Mouse (Mus musculus): Measurements from ENCODE around the gene Scd2.
"Not testable (repeated sequence)": the region's sequence is repeated elsewhere in the genome, so short reads cannot be mapped to it uniquely, and the experiment has no call there.

Gene Scd2

GRCm38 (mm10) chr19:44292941-44293768 lies at the start of gene Scd2:
Gene Scd2, plus strand, starts transcription at chr19:44293674.
- in situ Hi-C loops (cut with MboI; ENCODE audit: low pct_unique_long_range_greater_than_20kb in 1 of 2, low sequenced_read_pairs in 2 of 2, unreplicated experiment in 1 of 2): no loop called here

- in situ Hi-C loops (cut with MboI; ENCODE audit: low pct_unique_long_range_greater_than_20kb in 1 of 2, low sequenced_read_pairs in 2 of 2, unreplicated experiment in 1 of 2): loop anchor here (5.0 kb wide), 1 partner anchor 52 kb away; no protein-coding TSS in a partner anchor
Observed at GRCm38 (mm10) chr19:44245761-44246171, 47.7 kb upstream of the Scd2 start.

GRCm38 (mm10) chr19:44246341-44246911 lies 47.0 kb upstream of the Scd2 start:
- in situ Hi-C loops (cut with MboI; ENCODE audit: low pct_unique_long_range_greater_than_20kb in 1 of 2, low sequenced_read_pairs in 2 of 2, unreplicated experiment in 1 of 2): loop anchor here (5.0 kb wide), 1 partner anchor 51 kb away; no protein-coding TSS in a partner anchor

- in situ Hi-C loops (cut with MboI; ENCODE audit: low pct_unique_long_range_greater_than_20kb in 1 of 2, low sequenced_read_pairs in 2 of 2, unreplicated experiment in 1 of 2): loop anchor here (5.0 kb wide), 1 partner anchor 50 kb away; no protein-coding TSS in a partner anchor
Observed at GRCm38 (mm10) chr19:44247281-44248080, 46.0 kb upstream of the Scd2 start.

DNA sequence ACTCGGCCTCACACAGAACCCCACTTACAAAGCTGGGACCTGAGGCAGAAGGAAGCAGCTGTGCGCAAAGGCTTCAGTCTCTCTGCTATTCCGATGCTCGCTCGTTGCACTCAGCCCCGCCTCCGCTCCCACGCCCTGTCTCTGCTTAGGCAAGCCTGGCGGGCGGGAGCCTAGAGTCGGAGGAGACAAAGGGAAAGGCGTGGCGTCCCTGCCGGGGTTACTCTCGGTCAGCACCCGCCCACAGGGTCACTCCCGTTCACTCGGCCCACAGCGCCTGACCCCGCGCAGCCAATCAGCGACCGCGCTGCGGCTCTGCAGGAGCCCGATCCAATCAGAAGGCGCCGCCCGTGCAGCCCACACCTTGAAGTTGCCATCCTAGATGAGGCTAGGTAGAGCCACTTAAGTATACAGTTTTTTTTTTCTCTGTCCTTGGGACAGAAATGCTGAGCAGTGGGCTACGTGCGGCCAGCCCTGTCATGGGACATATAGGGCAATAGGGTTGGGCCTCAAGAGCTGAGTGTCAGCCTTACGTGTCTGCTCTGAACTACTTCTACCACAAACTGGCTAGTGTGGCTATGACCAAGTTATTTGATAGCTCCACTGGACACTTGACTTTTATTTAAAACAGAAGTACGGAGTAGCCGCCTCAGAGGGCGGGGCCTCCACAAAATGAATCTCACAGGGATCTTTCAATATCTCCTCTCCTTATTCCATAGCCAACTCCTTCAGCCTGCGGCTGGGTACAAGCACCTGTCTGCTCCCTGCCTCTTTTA lies 45.2 kb upstream of the Scd2 start:
- in situ Hi-C loops (cut with MboI; ENCODE audit: low pct_unique_long_range_greater_than_20kb in 1 of 2, low sequenced_read_pairs in 2 of 2, unreplicated experiment in 1 of 2): loop anchor here (5.0 kb wide), 1 partner anchor 49 kb away; no protein-coding TSS in a partner anchor

DNA sequence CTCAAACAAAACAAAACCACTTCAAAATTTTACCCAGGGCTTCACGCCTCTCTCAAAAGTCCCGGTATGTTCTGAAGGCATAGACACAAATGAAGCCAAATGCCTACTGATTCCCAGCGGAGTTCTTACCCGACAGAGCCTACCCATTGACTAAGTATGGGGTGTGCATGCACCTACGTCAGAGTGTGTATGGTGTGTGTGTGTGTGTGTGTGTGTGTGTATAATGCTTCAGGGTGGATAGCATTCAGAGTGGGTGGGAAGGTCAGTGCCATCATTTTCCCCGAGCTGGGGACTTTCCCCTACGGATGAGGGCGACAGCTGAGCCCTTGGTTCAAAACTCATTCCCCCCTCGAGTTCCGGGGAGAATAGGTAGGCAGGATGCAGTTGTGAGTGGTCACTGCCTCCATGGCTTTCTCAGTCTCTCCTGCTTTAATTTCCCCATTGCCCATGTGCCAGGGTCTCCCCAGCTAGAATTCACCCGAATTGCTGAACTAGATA lies 44.6 kb upstream of the Scd2 start:
- in situ Hi-C loops (cut with MboI; ENCODE audit: low pct_unique_long_range_greater_than_20kb in 1 of 2, low sequenced_read_pairs in 2 of 2, unreplicated experiment in 1 of 2): loop anchor here (5.0 kb wide), 1 partner anchor 48 kb away; no protein-coding TSS in a partner anchor

- in situ Hi-C loops (cut with MboI; ENCODE audit: low pct_unique_long_range_greater_than_20kb in 1 of 2, low sequenced_read_pairs in 2 of 2, unreplicated experiment in 1 of 2): not testable (repeated sequence)
Observed at GRCm38 (mm10) chr19:44251138-44251537, 42.3 kb upstream of the Scd2 start.

DNA sequence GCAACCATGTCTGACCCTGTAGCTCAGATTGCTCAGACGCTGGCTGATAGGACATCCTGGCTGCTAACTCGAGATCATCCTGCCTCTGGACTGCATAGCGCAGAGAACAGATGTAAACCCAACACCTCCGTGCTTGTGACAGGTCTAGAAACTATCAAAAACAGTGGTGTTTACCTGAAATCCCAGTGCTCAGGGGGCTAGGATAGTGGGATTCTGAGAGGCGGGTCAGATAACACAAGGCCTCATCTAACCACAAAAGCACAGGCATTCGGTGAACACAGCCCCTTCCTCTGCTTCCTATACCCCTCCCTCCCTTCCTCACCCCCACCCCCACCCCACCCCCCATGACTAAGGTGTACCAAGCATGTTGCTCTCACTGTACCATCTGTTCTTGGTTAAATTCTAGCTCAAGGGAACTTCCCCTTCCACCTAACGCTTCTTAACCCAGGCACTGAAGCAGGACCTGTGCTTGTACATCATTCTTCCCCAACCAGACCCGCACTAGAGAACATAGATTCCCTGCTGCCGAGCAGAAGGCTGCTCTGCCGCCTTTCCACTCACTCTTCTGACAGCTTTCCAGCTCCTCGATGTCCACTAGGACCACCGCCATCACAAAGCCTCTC lies 41.4 kb upstream of the Scd2 start:
- in situ Hi-C loops (cut with MboI; ENCODE audit: low pct_unique_long_range_greater_than_20kb in 1 of 2, low sequenced_read_pairs in 2 of 2, unreplicated experiment in 1 of 2): no loop called here

DNA sequence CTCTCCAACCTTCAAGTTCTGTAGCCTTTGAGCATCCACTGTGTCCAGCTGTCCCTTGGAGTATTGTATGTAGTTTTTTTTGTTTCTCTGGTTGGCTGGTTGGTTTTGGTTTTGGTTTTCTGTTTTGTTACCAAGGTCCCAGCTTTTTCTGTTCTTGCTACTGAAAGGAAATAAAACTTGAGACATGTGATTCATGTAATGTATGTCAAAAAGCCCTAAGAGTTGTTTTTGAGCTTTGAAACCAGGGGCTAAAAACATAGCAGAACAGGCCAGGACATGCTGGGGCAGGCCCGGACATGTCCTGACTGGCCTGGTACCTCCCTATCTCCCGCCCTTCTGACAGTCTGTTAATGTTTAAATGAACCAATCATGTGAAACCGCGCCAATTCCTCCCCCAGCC lies 39.4 kb upstream of the Scd2 start:
- in situ Hi-C loops (cut with MboI; ENCODE audit: low pct_unique_long_range_greater_than_20kb in 1 of 2, low sequenced_read_pairs in 2 of 2, unreplicated experiment in 1 of 2): not testable (repeated sequence)

DNA sequence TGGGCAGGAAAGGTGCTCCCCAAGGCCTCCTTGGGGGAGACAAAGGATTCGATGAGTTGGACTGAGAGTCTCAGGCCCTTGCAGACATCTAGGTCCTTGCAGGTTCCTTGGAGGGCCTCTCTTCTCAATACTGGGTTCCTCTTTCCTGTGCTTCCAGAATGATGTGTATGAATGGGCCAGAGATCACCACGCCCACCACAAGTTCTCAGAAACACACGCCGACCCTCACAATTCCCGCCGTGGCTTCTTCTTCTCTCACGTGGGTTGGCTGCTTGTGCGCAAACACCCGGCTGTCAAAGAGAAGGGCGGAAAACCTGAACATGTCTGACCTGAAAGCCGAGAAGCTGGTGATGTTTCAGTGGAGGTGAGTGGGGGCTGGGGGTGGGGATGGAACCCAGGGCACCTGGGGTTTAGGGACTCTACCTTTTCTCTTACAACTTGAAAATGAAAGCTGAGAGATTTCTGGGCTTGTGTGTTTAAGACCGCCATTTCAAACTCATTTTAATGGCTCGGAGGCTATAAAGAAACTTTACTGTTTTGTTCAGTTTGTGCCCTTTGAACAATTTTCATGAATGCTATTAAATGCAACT lies 36.0 kb upstream of the Scd2 start:
- in situ Hi-C loops (cut with MboI; ENCODE audit: low pct_unique_long_range_greater_than_20kb in 1 of 2, low sequenced_read_pairs in 2 of 2, unreplicated experiment in 1 of 2): no loop called here

DNA sequence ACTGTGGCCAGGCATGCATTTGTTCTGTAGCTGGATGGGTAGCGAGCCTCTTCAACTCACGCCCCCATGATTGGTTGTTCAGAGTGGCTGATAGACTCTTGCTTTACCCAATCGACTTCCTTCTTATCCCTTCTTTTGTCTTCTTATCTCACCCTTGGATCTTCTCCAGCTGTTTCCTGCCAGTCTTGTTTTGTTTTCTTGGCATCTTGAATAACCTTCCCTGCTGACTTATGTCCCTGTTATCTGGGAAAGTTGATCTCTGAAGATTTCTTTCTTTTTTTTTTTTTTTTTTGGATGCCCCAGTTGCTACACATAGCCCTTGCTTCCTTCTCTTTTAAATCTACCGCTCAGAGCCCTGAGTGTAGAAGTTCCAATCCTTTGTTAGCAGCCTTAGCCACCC lies 34.0 kb upstream of the Scd2 start:
- in situ Hi-C loops (cut with MboI; ENCODE audit: low pct_unique_long_range_greater_than_20kb in 1 of 2, low sequenced_read_pairs in 2 of 2, unreplicated experiment in 1 of 2): no loop called here

GRCm38 (mm10) chr19:44260487-44260886 lies 33.0 kb upstream of the Scd2 start:
- in situ Hi-C loops (cut with MboI; ENCODE audit: low pct_unique_long_range_greater_than_20kb in 1 of 2, low sequenced_read_pairs in 2 of 2, unreplicated experiment in 1 of 2): no loop called here

DNA sequence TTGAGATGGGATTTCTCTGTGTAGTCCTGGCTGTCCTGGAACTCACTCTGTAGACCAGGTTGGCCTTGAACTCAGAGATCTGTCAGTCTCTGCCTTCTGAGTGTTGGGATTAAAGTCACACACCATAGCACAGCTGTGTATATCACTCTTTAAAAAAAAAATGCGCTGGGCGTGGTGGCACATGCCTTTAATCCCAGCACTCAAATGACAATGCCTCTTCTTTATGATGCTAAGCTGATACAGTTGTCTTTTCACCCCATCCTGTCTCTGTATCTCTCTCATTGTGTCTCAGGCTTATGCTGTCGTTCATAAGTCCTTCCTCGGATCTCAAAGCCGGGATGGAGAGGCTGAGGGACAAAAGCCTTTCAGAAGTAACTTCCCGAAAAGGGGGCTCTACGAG lies 31.7 kb upstream of the Scd2 start:
- in situ Hi-C loops (cut with MboI; ENCODE audit: low pct_unique_long_range_greater_than_20kb in 1 of 2, low sequenced_read_pairs in 2 of 2, unreplicated experiment in 1 of 2): no loop called here

- in situ Hi-C loops (cut with MboI; ENCODE audit: low pct_unique_long_range_greater_than_20kb in 1 of 2, low sequenced_read_pairs in 2 of 2, unreplicated experiment in 1 of 2): no loop called here
Observed at GRCm38 (mm10) chr19:44263581-44263980, 29.9 kb upstream of the Scd2 start.

DNA sequence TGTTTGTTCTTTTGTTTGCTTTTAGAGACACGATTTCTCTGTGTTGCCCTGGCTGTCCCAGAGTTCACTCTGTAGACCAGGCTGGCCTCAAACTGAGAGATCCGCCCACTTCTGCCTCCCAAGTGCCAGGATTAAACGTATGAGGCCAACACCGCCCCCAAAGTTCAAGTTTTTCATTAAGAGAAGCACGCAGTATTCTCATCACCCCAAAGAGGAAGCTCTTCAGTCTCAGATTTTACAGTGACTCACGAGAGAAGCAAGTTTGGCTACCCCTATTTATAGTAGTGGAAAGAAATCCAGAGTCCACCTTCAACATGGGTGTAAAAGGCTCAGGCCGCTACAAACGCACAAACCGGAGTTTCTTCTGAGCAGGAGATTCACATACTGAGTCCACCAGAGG lies 29.2 kb upstream of the Scd2 start:
- in situ Hi-C loops (cut with MboI; ENCODE audit: low pct_unique_long_range_greater_than_20kb in 1 of 2, low sequenced_read_pairs in 2 of 2, unreplicated experiment in 1 of 2): no loop called here

GRCm38 (mm10) chr19:44265300-44265699 lies 28.2 kb upstream of the Scd2 start:
- in situ Hi-C loops (cut with MboI; ENCODE audit: low pct_unique_long_range_greater_than_20kb in 1 of 2, low sequenced_read_pairs in 2 of 2, unreplicated experiment in 1 of 2): no loop called here

DNA sequence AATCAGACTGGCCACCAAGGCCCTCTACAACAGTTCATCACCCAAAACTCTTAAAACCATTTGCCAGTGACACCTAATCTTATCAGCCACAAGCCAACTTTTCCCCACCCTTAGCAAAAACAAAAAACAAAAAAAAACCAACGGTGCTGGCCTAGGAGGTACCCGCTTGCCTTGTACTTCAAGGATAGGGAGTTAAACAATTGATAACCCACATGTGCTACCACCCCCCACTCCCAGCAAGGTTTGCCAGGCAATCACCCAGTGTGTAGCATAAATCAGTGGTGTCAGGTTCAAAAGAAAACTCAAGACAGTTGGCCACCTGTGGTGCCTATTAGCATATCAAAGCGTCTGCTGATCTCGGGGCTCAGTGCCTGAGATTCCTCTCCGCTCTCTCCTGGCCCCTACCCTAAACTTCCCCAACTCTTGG lies 27.6 kb upstream of the Scd2 start:
- in situ Hi-C loops (cut with MboI; ENCODE audit: low pct_unique_long_range_greater_than_20kb in 1 of 2, low sequenced_read_pairs in 2 of 2, unreplicated experiment in 1 of 2): no loop called here
